Mouse (Mus musculus): ENCODE data around the gene Tspan31. TPM values are rescaled to one million over a fixed set of nuclear protein-coding genes. Genes with fewer than 3 reads are reported as not detected.

Gene Tspan31
- polyA plus RNA-seq, 1 experiment from 2014 or later, result 148 TPM

GRCm38 (mm10) chr10:127061085-127061484, 9.0 kb downstream of the Tspan31 start:
- Histone ChIP-seq H3K4me1 (peaks cover 48% of the 10 kb centered on the region), H3K27ac (peak overlapping the region; percentile 97), H3K36me3 (peaks cover 28% of the 10 kb centered on the region), H3K9ac (peak overlapping the region; percentile 99), H3K9me3 (replicated peaks) (no peaks in the 10 kb centered on the region), H3K27me3 (0 out of 2 replicates have a peak, but pooled peaks cover 6% of the 10 kb centered on the region), H3K4me2 (replicated peaks) (peak overlapping the region; percentile 94), H3K4me3 (peak overlapping the region; percentile 94)
- 39% methylated on average over 5 of the region's 5 CpGs for WGBS
- no peak for ATAC-seq (ENCODE audit: low FRiP score)

GRCm38 (mm10) chr10:127059968-127060916, 9.8 kb downstream of the Tspan31 start, which contains the start of gene March9:
Gene March9 (minus strand): TSS chr10:127060184.
- Histone ChIP-seq H3K4me1 (peaks cover 46% of the 10 kb centered on the region), H3K27me3 (0 out of 2 replicates have a peak, but pooled peaks cover 6% of the 10 kb centered on the region), H3K4me3 (peak within 1 kb of the TSS; percentile 94), H3K9ac (peak within 1 kb of the TSS; percentile 99), H3K9me3 (replicated peaks) (no peaks in the 10 kb centered on the region), H3K27ac (peak within 1 kb of the TSS; percentile 97), H3K4me2 (replicated peaks) (peak within 1 kb of the TSS; percentile 94), H3K36me3 (peaks cover 27% of the 10 kb centered on the region)
- WGBS, result under 1% methylated on average over 54 of the region's 72 CpGs
- ATAC-seq (ENCODE audit: low FRiP score), result peak; percentile 30

- Histone ChIP-seq H3K4me2 (replicated peaks) (peak overlapping the region; percentile 94), H3K36me3 (peaks cover 29% of the 10 kb centered on the region), H3K27me3 (0 out of 2 replicates have a peak, but pooled peaks cover 6% of the 10 kb centered on the region), H3K9me3 (replicated peaks) (no peaks in the 10 kb centered on the region), H3K4me3 (peak overlapping the region; percentile 94), H3K27ac (peak overlapping the region; percentile 97), H3K4me1 (peaks cover 37% of the 10 kb centered on the region), H3K9ac (peak overlapping the region; percentile 99)
- under 1% methylated on average over 47 of the region's 92 CpGs for WGBS
- ATAC-seq (ENCODE audit: low FRiP score), result no peak
Measured at GRCm38 (mm10) chr10:127059174-127059967, 10.7 kb downstream of the Tspan31 start.

- H3K27me3 ChIP-seq, result 0 out of 2 replicates have a peak, but pooled peaks cover 6% of the 10 kb centered on the region
- peaks cover 31% of the 10 kb centered on the region for H3K36me3 ChIP-seq
- no peak for ATAC-seq (ENCODE audit: low FRiP score)
- H3K4me2 ChIP-seq (replicated peaks), result peak overlapping the region; percentile 94
- H3K4me1 ChIP-seq, result peaks cover 37% of the 10 kb centered on the region
- H3K27ac ChIP-seq, result peak overlapping the region; percentile 97
- no peaks in the 10 kb centered on the region for H3K9me3 ChIP-seq (replicated peaks)
- H3K4me3 ChIP-seq, result peak overlapping the region; percentile 94
- WGBS, result 6% methylated on average over 8 of the region's 8 CpGs
- H3K9ac ChIP-seq, result peak overlapping the region; percentile 99
Measured at GRCm38 (mm10) chr10:127058708-127059107, 11.4 kb downstream of the Tspan31 start.

GRCm38 (mm10) chr10:127058161-127058560, 11.9 kb downstream of the Tspan31 start:
- ATAC-seq (ENCODE audit: low FRiP score), result 0 out of 2 replicates have a peak, but pooled peaks have one; percentile 3

GRCm38 (mm10) chr10:127056490-127056889, 13.6 kb downstream of the Tspan31 start:
- Histone ChIP-seq H3K27ac (no peak overlapping the region), H3K36me3 (peaks cover 39% of the 10 kb centered on the region), H3K4me2 (replicated peaks) (no peak overlapping the region), H3K4me3 (no peak overlapping the region), H3K4me1 (peaks cover 32% of the 10 kb centered on the region), H3K27me3 (peaks cover 17% of the 10 kb centered on the region), H3K9ac (no peak overlapping the region), H3K9me3 (replicated peaks) (no peaks in the 10 kb centered on the region)
- 86% methylated on average over 20 of the region's 20 CpGs for WGBS
- ATAC-seq (ENCODE audit: low FRiP score), result no peak

More at GRCm38 (mm10) chr10:127058161-127058560, 11.9 kb downstream of the Tspan31 start:
- H3K9me3 ChIP-seq (replicated peaks), result no peaks in the 10 kb centered on the region
- H3K36me3 ChIP-seq, result peaks cover 36% of the 10 kb centered on the region
- 0 out of 2 replicates have a peak overlapping the region, but pooled peaks have one; percentile 97 for H3K27ac ChIP-seq
- 2% methylated on average over 9 of the region's 9 CpGs for WGBS
- 0 out of 2 replicates have a peak, but pooled peaks cover 6% of the 10 kb centered on the region for H3K27me3 ChIP-seq
- H3K4me3 ChIP-seq, result peak overlapping the region; percentile 94
- peaks cover 37% of the 10 kb centered on the region for H3K4me1 ChIP-seq
- peak overlapping the region; percentile 94 for H3K4me2 ChIP-seq (replicated peaks)
- H3K9ac ChIP-seq, result peak overlapping the region; percentile 99

- WGBS, result 92% methylated on average over 8 of the region's 8 CpGs
- Histone ChIP-seq H3K27ac (no peak overlapping the region), H3K4me1 (peaks cover 21% of the 10 kb centered on the region), H3K4me3 (no peak overlapping the region), H3K27me3 (peaks cover 28% of the 10 kb centered on the region), H3K36me3 (peaks cover 39% of the 10 kb centered on the region), H3K9me3 (replicated peaks) (no peaks in the 10 kb centered on the region), H3K4me2 (replicated peaks) (no peak overlapping the region), H3K9ac (no peak overlapping the region)
- ATAC-seq (ENCODE audit: low FRiP score), result no peak
Measured at GRCm38 (mm10) chr10:127055406-127055805, 14.7 kb downstream of the Tspan31 start.

- peaks cover 39% of the 10 kb centered on the region for H3K36me3 ChIP-seq
- peaks cover 36% of the 10 kb centered on the region for H3K27me3 ChIP-seq
- H3K27ac ChIP-seq, result no peak overlapping the region
- H3K4me2 ChIP-seq (replicated peaks), result no peak overlapping the region
- no peak for ATAC-seq (ENCODE audit: low FRiP score)
- H3K9ac ChIP-seq, result no peak overlapping the region
- WGBS, result 65% methylated on average over 4 of the region's 4 CpGs
- H3K4me1 ChIP-seq, result peaks cover 23% of the 10 kb centered on the region
- no peak overlapping the region for H3K4me3 ChIP-seq
- H3K9me3 ChIP-seq (replicated peaks), result no peaks in the 10 kb centered on the region
Measured at GRCm38 (mm10) chr10:127054646-127055045, 15.4 kb downstream of the Tspan31 start.

- Histone ChIP-seq H3K27me3 (peaks cover 53% of the 10 kb centered on the region), H3K27ac (no peak overlapping the region), H3K4me3 (peak overlapping the region; percentile 7; the same call in 1 of the 2 replicates), H3K36me3 (peaks cover 17% of the 10 kb centered on the region), H3K4me2 (replicated peaks) (no peak overlapping the region), H3K9ac (no peak overlapping the region), H3K4me1 (peaks cover 12% of the 10 kb centered on the region; the same call in 1 of the 2 replicates), H3K9me3 (replicated peaks) (no peaks in the 10 kb centered on the region)
- WGBS, result 23% methylated on average over 10 of the region's 10 CpGs
- no peak for ATAC-seq (ENCODE audit: low FRiP score)
Measured at GRCm38 (mm10) chr10:127050119-127050474, 20.0 kb downstream of the Tspan31 start.

GRCm38 (mm10) chr10:127049395-127050118, 20.5 kb downstream of the Tspan31 start:
- WGBS, result 4% methylated on average over 29 of the region's 29 CpGs
- Histone ChIP-seq H3K4me1 (peaks cover 12% of the 10 kb centered on the region; the same call in 1 of the 2 replicates), H3K36me3 (peaks cover 17% of the 10 kb centered on the region), H3K4me3 (peak overlapping the region; percentile 7; the same call in 1 of the 2 replicates), H3K9me3 (replicated peaks) (no peaks in the 10 kb centered on the region), H3K27ac (no peak overlapping the region), H3K9ac (no peak overlapping the region), H3K27me3 (peaks cover 53% of the 10 kb centered on the region), H3K4me2 (replicated peaks) (peak overlapping the region; percentile 6; the same call in 1 of the 2 replicates)
- no peak for ATAC-seq (ENCODE audit: low FRiP score)
